Mouse (Mus musculus): ENCODE results near the gene Clmp.

- TF ChIP-seq CTCF (IDR thresholded peaks at IDR 0.05; ENCODE audit: low read depth, low read length) (no peak), POLR2A (IDR thresholded peaks at IDR 0.05; ENCODE audit: borderline replicate concordance, low read depth, low read length) (no peak)
These were observed 4.7 kb downstream of the Clmp start for GRCm38 (mm10) chr9:40690511-40690910.

Data from bone marrow macrophage, adult 2 months (primary cell).